Mouse (Mus musculus) erythroid progenitor cell, adult 5-6 weeks (primary cell): ENCODE measurements around the gene Rpl37. TPM values are rescaled to one million over a fixed set of nuclear protein-coding genes. Genes with fewer than 3 reads are reported as not detected.

ENCODE experiments used
- ATAC-seq: replicated peaks from 2 replicates; pipeline ENCODE4 v1.8.0; 2016; ENCODE audit warnings: moderate number of reproducible peaks, mild to moderate bottlenecking, moderate TSS enrichment, inconsistent platforms; ENCODE audit not compliant: poor library complexity, low FRiP score, severe bottlenecking
- total RNA-seq, 2 experiments: library from RNA; stranded (forward) in 1 of 2; stranded (reverse) in 1 of 2; fragments of 150-400 nt in 1 of 2; fragments of 186-747, 209-891 nt in 1 of 2; gene quantifications; 2 replicates each; pipeline versions ENCODE4 v1.2.3 to v1.2.4; 2015 to 2017; ENCODE audit warnings: low replicate concordance in 2 of 2

The Rpl37 gene
- 257 and 311 TPM in 2 replicates for total RNA-seq (2015; ENCODE audit: low replicate concordance)
- 233 and 410 TPM in 2 replicates for total RNA-seq (2017; ENCODE audit: low replicate concordance)

DNA sequence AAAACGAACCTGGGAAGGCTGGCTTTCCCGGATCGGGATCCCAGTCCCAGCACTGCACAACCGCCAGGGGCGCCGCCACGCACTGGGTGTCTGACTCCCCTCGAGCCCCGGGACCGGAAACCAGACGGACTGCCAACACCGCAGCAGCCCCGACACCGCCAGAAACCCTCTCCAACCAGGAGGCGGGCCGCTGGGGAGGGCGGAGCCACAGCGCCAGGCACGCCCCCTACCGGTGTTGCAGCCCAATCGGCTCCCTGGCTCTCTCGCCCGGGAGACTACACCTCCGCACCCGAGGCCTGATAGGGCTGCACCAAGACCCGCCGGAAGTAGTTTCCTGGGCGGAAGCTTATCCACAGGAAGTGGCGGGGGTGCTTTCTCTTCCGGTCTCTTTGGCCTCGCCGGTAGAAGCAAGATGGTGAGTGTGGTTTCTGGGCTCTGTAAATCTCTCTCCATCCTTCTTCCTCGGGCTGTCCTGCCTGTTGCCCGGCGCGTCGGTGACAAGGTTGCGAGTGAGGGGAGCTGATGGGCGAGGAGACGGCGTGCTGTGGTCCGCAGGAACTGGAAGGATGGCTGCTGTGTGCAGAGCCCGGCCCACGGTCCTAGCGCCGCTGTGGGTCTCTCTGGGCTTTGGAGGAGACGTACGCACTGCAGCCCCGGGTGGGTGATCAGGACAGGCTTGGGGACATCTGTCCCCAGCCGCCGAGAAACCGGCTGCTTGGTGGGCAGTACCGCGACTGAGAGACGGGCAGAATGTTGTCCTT, at the start of gene Rpl37:
Gene Rpl37 (plus strand): TSS at position 376 of the 761 bp plus-strand sequence.
- ATAC-seq: peak; percentile 95

DNA sequence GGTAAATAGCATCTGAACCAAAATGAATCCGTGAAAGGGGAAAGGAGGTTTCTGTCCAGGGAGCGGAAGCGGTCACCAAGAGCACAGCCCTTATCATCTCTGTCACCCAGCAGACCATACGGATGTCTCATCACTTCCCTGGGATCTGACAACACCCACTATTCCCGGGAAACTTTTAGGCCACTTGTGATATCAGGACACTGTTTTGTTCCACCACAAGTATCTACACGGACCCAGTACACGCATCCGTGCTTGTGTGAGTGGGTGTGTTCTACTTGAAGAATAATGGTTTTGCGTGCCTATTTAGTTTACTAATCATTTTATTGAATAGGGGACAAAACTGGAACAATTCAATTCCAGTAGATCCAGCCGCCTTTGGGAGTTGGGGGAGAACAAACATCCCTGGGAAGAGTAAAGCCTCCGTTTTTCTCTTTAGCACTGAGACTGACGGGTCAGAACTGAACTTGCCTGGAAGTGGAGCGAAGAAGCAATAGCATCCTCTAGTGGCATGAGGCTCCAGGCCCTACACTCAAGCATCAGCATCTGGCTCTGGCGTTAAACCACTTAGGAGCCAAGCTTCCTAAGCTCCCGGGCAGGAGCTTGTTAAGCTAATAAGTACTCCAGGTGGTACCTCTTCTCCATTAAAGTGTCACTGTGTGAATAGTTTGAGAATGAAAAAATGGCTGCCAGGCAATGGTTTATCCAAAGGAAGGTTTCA, 47.5 kb upstream of the Rpl37 start:
- no peak for ATAC-seq

DNA sequence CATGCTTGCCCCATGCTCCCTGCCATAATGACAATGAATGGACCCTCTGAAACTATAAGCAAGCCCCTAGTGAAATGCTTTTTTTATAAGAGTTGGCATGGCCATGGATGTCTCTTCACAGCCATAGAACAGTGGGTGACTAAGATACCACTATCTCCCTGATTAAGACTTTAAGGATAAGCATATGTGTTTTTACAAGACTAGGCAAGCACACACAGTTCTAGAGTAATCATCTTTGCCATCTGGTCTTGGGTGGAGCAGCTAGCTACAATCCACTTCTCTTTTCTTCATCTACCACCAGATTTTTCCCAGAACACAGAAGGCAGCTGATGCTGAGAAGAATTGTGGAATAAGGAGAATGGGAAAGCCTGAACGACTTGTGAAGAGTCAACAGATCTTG, 35.2 kb upstream of the Rpl37 start:
- no peak for ATAC-seq

DNA sequence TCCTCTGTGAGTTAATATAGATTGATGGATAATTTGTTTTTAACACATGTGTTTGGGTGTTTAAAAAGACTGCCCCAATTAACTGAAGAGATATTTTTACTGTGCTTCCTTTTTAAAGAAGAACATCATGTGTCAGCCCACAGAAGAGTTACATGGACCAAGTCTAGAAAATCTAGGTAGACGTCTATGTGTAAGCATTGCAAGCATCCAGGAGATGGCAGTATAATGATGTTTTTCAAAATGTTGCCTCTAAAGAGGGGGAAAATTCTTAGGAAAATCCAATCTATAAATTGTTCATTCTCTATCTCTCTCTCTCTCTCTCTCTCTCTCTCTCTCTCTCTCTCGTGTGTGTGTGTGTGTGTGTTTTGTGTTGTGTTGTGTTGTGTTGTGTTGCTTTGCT, 30.3 kb upstream of the Rpl37 start:
- ATAC-seq: no peak; the same call in 1 of the 2 replicates

DNA sequence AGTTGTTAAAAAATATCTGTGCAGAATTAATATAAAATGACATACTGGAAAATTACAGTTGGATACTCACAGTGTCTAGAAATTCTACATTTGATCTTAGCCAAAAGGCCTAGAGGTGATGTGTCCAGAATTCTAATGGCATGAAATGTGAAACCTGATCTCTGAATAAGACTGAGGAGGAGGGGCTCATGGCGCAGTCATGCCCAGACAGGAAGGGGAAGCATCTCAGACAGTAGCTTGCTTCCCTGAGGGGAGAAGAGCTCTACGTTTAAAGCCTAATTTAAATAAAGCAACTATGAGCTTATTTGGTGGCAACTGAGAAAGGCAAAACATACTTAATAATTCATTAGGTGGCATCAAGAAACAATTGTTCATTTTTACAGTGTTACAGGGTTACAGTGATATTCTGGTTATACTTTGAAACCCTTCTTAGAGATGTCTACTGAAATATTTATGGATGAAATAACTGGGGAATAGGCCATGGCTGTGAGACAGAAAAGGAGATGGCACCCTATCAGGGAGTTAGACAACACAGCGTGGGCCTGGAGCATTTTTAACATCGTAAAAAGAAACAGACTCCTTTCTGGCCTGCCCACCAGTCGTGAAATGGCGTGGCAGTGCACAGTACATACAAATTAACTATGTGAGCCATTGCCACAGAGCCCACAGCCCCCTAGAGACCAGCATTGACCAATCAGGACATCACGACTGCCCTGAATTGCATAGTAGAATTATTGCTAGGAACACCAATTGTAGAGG, 27.4 kb upstream of the Rpl37 start:
- ATAC-seq: no peak

DNA sequence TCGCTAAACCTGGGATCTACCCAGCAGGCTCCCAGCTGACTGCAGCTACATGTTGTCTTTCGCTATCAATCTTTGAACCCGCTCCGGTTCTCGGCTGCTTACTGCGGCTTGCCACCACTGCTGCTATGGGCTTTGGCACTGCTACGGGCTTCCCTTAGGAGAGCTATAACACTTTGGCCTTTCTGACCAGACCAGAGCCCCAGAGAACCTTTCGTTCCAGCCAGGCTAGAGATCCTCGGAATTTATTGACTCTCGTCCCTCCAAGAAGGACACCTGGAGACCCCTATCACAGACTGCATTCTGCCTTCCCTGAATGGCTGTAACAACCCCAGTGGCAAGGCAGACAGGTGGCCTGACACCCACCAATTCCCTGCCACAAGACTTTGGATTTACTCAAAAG, 26.3 kb upstream of the Rpl37 start:
- no peak for ATAC-seq

DNA sequence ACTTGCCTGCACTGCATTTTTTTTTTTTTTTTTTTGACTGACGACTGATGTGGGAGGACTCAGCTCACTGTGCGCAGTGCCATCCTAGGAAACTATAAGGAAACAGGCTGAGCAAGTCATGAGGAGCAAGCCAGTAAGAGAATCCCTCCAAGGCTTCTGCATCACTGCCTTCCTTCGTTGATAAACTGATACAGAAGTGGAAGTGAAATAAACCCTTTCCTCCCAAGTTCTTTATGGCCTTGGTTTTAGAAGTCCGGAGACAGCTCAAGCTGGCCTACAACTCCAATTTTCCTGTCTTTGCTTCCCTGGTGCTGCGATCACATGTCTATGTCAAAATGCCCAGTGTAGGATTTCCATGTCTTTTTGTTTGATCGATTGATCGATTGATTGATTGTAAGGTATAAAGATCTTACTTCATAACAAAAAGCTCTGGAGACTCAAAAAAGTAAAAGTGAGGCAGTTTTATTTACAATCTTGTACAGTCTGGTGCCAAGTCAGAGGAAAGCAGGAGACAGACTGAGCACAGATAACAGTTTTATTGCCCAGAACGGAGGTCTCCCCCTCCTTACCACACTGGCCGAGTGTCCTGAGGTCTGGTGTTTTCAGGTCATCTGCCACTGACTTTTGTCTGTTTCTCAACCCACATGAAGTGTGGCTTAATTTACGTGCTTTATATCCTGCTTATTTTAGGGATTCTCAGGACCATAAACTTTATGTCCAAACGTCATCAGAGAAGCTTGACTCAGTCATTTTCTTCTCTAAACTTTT, 20.7 kb upstream of the Rpl37 start:
- no peak for ATAC-seq

DNA sequence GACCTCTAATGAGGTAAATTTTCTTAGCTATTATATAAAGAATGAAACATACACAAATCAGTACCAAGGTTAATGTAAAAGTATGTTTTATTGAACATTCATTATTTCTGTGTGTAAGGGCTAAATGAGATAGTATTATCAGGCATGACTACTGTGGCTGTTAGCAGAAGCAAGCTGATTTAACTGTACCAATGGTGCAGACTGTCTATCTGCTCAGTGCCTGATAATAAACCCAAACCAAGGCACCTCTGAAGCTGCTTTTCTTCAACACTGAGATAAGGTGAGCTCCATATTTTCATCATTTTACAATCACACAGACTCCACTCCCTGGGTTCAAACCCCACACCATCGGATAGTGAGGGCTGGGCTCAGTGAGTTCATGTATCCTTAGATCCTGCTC, 19.1 kb upstream of the Rpl37 start:
- no peak for ATAC-seq

DNA sequence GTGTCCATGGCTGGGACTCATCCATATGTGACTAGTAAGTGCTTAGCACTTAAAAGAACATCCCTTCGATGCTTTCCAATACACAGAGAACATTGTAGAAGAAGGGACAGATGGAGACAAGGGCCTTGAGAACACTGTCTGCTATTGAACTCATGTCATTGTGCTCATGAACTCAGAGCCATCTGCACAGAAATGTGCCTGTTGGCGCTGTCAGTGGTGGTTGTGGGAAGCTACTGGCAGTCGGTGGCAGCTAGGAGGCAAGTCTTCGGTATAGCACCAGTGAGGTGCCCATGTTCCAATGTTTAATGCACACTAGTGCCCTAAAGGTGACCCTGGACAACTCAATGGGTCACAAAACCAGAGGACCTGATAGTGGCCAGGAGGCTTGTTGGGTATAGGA, 14.1 kb upstream of the Rpl37 start:
- no peak for ATAC-seq

DNA sequence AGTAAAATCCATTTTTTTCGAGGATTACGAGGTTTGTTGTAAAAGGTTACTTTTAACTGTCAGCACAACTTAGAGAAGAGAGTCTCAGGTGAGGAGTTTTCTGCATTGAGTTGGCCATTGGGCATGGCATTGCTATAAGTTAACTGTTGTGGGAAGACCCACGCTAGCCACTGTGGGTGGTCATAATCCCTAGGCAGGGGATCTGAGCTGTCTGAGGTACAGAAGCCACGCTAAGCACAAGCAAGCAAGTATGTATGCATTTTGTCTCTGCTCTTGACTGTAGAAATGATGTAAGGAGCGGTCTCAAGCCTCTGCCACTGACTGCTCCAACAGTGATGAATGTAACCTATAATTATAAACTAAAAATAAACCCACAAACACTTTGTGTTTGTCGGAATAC, 10.6 kb upstream of the Rpl37 start:
- no peak for ATAC-seq

DNA sequence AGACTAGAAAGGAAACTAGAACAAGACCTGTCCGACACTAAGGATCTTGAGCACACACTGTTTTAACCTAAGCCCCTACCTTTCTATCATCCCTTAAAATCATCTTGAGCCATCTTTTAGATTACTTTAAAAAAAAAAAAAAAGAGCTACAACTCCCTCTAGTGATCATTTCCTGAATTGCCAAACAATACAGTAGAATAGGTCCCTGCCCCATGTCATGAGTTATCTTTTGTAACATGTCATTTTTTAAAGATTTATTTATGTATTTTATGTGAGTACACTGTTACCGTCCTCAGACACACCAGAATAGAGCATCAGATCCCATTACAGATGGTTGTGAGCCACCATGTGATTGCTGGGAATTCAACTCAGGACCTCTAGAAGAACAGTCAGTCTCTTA, 10.2 kb upstream of the Rpl37 start:
- ATAC-seq: 0 out of 2 replicates have a peak, but pooled peaks have one; percentile 54

DNA sequence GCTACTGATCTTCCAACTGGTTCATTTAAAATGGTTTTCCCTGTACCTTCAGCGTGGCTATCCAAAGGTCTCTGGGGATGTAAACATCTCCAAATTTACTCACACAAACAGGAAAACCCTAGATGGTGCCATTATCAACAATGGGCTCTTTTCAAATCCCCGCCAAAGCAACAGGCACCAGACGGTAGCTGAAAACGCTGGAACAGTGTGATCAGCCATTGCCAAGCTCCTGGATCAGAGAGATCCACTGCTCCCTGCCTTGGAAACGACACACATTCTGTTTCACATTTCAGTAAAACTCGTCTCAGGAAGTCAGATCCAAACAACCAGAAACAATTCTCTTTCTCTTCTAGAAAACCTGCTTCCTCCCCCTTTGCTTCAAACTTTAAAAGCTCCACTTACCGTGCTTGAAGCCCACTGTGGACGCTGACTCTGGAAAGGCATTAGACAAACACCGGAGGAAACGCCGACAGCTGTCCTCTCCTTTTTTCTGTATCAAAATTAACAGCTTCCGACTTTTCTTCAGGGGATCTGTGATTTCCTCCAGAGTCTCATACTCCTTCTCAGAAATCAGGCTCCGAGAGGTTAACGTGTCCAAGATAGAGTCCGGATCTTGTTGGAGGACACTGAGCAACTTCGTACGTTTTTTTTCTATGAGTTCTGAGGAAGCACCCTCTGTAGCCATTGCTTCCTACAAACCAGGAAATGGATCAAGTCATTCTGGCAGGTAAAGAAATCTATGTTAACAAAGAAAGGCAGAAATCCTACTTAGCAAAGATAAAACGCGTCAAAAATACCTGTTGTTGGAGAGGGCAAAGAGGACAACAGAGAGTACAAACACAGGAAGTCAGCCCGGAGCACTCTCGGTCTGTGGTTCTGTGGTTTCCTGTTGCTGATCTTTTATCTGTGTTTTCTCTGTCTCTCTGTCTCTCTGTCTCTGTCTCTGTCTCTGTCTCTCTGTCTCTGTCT, 8.5 kb upstream of the Rpl37 start, which contains the start of gene Card6:
Gene Card6 (minus strand): TSS at position 854 of the 969 bp plus-strand sequence.
- ATAC-seq: no peak

DNA sequence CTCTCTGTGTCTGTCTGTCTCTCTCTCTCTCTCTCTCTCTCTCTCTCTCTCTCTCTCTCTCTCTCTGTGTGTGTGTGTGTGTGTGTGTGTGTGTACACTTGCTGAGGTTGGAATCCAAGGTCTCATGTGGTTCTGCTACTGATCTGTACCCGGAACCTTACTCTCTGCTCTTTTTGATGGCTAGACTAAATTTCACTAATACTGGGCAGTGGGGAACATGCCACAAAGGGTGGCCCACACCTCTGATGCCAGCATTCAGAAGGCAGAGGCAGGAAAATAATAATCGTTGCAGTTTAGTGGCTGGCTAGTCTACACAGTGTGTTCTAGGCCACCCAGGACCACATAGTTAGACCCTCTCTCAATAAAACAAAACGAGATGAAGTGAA, 7.8 kb upstream of the Rpl37 start:
- no peak for ATAC-seq

DNA sequence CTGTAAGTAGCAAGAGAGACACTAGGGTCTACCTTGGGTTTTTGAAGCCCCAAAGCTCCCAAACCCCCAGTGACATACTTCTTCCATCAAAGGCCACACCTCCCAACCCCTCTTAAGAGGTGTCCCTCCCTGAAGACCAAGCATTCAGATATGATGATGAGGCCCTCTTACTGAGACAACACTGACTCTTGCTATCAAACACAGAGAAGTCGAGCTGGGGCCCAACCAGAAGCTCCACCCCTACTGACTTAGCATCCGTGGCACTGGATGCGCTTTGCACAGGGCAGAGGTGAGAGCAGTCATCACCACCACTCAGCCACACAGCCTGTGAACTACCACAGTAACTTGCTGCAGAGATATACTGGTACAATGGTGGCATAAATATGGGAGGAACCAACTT, 3.8 kb upstream of the Rpl37 start:
- ATAC-seq: no peak

DNA sequence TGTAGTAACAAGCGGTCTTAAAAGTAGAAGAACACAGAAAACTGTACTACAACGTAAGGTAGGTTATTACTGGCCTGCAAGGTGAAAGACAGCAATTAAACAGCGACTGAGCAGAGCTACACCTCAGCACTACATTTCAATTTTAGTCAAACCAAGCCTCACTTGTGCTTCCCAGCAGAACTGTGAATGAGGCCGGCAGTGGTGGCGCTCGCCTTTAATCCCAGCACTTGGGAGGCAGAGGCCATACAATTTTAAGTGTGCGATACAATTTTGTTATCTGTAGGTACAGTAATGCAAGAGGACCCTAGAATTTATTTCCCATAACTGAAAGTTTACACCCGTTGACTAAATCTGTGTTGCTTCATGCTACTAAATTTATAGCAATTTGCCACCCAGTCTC, 1.3 kb upstream of the Rpl37 start:
- ATAC-seq: no peak

DNA sequence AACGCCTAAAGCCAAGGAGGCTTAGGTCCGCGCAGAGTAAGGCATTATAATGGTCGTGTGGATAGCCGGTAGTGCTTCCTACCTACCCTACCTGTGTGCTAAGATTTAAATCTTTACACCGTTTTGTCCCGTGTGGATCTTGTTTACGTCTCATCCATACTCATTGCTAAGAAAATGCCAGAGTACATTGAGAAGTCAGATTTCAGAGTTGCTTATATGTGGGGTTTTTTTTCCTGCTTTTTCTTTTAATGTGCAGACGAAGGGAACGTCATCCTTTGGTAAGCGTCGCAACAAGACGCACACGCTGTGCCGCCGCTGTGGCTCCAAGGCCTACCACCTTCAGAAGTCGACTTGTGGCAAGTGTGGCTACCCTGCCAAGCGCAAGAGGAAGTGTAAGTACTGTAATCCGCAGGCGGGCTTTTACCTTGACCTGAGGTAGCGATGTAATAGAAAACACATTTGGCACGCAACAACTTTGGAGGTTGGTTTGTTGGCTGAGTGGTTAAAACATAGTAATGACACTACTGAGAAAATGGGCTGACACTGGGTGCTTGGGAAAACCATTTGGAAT, 671 bp downstream of the Rpl37 start:
- no peak for ATAC-seq

DNA sequence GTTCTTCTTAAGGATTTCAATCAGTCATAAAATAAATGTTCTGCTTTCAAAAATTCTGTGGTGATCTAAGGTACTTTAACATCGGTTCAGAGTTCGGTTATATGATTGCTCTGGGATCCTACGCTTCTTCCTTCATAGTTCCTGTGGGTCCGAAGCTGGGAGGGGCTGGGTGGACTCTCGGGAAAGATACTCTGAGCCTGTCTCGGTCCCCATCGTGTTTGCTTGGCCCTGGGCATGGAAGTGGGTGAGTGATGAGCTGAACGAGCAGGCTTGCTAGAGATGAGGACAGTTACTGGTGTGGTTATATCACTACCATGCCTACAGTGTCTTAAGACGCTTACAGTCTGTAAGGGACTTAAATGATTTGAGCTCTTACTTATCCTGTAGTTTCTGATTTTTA, 2.2 kb downstream of the Rpl37 start:
- no peak for ATAC-seq

DNA sequence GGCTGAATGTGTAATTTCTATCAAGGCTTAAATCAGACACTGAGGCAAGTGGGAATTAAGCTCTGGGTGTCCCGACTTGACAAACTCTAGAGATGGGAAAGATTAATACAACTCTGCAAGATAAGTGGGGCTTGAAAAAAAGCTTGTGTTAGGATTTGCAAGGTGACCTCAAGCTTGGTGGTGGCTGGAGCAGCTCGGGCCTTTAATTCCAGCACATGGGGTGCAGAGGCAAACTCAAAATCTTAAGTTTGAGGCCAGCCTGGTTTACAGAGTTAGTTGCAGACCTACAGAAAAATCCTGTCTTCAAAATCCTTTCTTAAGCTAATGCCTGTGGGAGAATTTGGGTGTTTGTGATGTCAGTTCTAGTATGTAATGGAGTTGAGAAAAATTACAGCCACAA, 2.7 kb downstream of the Rpl37 start:
- ATAC-seq: no peak
